Mouse (Mus musculus) midbrain, embryonic 13.5 days (tissue): ENCODE results near the gene Nfkbib. TPM values are rescaled to one million over a fixed set of nuclear protein-coding genes. Genes with fewer than 3 reads are reported as not detected.

Experiments used
- ATAC-seq: fragments of 200-750 bp; cut with Nextera tagmentation; 2 replicates; pipeline ENCODE4 v1.8.0; 2017; ENCODE audit warnings: mild to moderate bottlenecking, moderate TSS enrichment, moderate library complexity
- H3K27ac ChIP-seq: fragments of 300-500 bp; sonication (generic); 2 replicates; pipeline ENCODE4 v1.5.1; 2015; ENCODE audit warnings: inconsistent platforms, mild to moderate bottlenecking, moderate library complexity
- H3K27me3 ChIP-seq: fragments of 300-500 bp; sonication (generic); 2 replicates; pipeline ENCODE4 v1.6.1; 2015; ENCODE audit warnings: mild to moderate bottlenecking, inconsistent platforms
- H3K36me3 ChIP-seq: fragments of 300-500 bp; sonication (generic); 2 replicates; pipeline ENCODE4 v1.6.1; 2015; ENCODE audit warnings: mild to moderate bottlenecking, inconsistent platforms
- H3K4me1 ChIP-seq: fragments of 300-500 bp; sonication (generic); replicated peaks from 2 replicates; pipeline ENCODE4 v1.6.1; 2015; ENCODE audit warnings: inconsistent platforms
- H3K4me2 ChIP-seq: fragments of 300-500 bp; sonication (generic); replicated peaks from 2 replicates; pipeline ENCODE4 v1.6.1; 2015; ENCODE audit warnings: moderate library complexity, mild to moderate bottlenecking, inconsistent platforms
- H3K4me3 ChIP-seq: fragments of 300-500 bp; sonication (generic); replicated peaks from 2 replicates; pipeline ENCODE4 v1.5.1; 2015; ENCODE audit warnings: mild to moderate bottlenecking, inconsistent platforms
- H3K9ac ChIP-seq: fragments of 300-500 bp; sonication (generic); replicated peaks from 2 replicates; pipeline ENCODE4 v1.6.1; 2015; ENCODE audit warnings: mild to moderate bottlenecking, inconsistent platforms
- H3K9me3 ChIP-seq: fragments of 300-500 bp; sonication (generic); 2 replicates; pipeline ENCODE4 v1.6.1; 2016; ENCODE audit warnings: mild to moderate bottlenecking, inconsistent platforms
- WGBS: fragments of 180-500 bp; shearing (Covaris S2); methylation state at CpG from one replicate; pipeline ENCODE4 v1.1.7; 2015; 5-methylcytosine and 5-hydroxymethylcytosine counted together
- polyA plus RNA-seq: library from polyadenylated mRNA; unstranded; fragments of >200 nt; fragmentation: Nextera tagmentation; extraction: Ambion mirVana; gene quantifications from 2 replicates; pipeline ENCODE4 v1.2.1, GENCODE M21; 2015

The Nfkbib gene
- polyA plus RNA-seq, 1 experiment from 2014 or later = 56.7 TPM

GRCm38 (mm10) chr7:28808957-28809393, 41.7 kb upstream of the Nfkbib start:
- WGBS = under 1% methylated on average over 32 of the region's 32 CpGs
- Histone ChIP-seq H3K9ac (peak overlapping the region; percentile 87), H3K36me3 (peaks cover 17% of the 10 kb centered on the region), H3K4me1 (peaks cover 35% of the 10 kb centered on the region), H3K9me3 (no peaks in the 10 kb centered on the region), H3K27me3 (no peaks in the 10 kb centered on the region), H3K4me3 (peak overlapping the region; percentile 81), H3K27ac (peak overlapping the region; percentile 99), H3K4me2 (peak overlapping the region; percentile 95)
- peak; percentile 64 for ATAC-seq

GRCm38 (mm10) chr7:28808221-28808941, 41.1 kb upstream of the Nfkbib start, which contains the start of gene Hnrnpl:
Gene Hnrnpl, plus strand, starts transcription at chr7:28808541.
- peak within 1 kb of the TSS; percentile 99 for H3K27ac ChIP-seq
- H3K4me3 ChIP-seq = peak within 1 kb of the TSS; percentile 81
- H3K4me1 ChIP-seq = peaks cover 30% of the 10 kb centered on the region
- WGBS = 2% methylated on average over 33 of the region's 35 CpGs
- peak within 1 kb of the TSS; percentile 95 for H3K4me2 ChIP-seq
- no peak; the same call in 1 of the 2 replicates for ATAC-seq
- peaks cover 12% of the 10 kb centered on the region for H3K36me3 ChIP-seq
- H3K9ac ChIP-seq = peak within 1 kb of the TSS; percentile 87
- no peaks in the 10 kb centered on the region for H3K9me3 ChIP-seq
- H3K27me3 ChIP-seq = no peaks in the 10 kb centered on the region

GRCm38 (mm10) chr7:28807641-28808220, 40.4 kb upstream of the Nfkbib start:
- Histone ChIP-seq H3K36me3 (0 out of 2 replicates have a peak, but pooled peaks cover 5% of the 10 kb centered on the region), H3K4me1 (peaks cover 30% of the 10 kb centered on the region), H3K27ac (peak overlapping the region; percentile 99), H3K27me3 (no peaks in the 10 kb centered on the region), H3K9ac (peak overlapping the region; percentile 87), H3K9me3 (no peaks in the 10 kb centered on the region), H3K4me3 (peak overlapping the region; percentile 81), H3K4me2 (peak overlapping the region; percentile 95)
- no peak for ATAC-seq
- WGBS = 25% methylated on average over 6 of the region's 8 CpGs

- no peak overlapping the region for H3K4me3 ChIP-seq
- WGBS = 78% methylated on average over 4 of the region's 4 CpGs
- peaks cover 26% of the 10 kb centered on the region for H3K4me1 ChIP-seq
- H3K4me2 ChIP-seq = no peak overlapping the region
- H3K27ac ChIP-seq = no peak overlapping the region
- no peak for ATAC-seq
- no peaks in the 10 kb centered on the region for H3K27me3 ChIP-seq
- H3K36me3 ChIP-seq = no peaks in the 10 kb centered on the region
- H3K9ac ChIP-seq = no peak overlapping the region
- H3K9me3 ChIP-seq = no peaks in the 10 kb centered on the region
Observed at GRCm38 (mm10) chr7:28806869-28807268, 39.6 kb upstream of the Nfkbib start.

- peaks cover 20% of the 10 kb centered on the region for H3K4me1 ChIP-seq
- no peak overlapping the region for H3K27ac ChIP-seq
- H3K36me3 ChIP-seq = no peaks in the 10 kb centered on the region
- no peak overlapping the region for H3K4me2 ChIP-seq
- H3K9me3 ChIP-seq = no peaks in the 10 kb centered on the region
- WGBS = 76% methylated on average over 4 of the region's 4 CpGs
- H3K27me3 ChIP-seq = no peaks in the 10 kb centered on the region
- no peak overlapping the region for H3K9ac ChIP-seq
- H3K4me3 ChIP-seq = no peak overlapping the region
- no peak for ATAC-seq
Observed at GRCm38 (mm10) chr7:28803756-28804155, 36.4 kb upstream of the Nfkbib start.

- H3K4me2 ChIP-seq = no peak overlapping the region
- H3K4me1 ChIP-seq = peaks cover 17% of the 10 kb centered on the region
- no peak overlapping the region for H3K4me3 ChIP-seq
- ATAC-seq = no peak
- H3K9ac ChIP-seq = no peak overlapping the region
- H3K9me3 ChIP-seq = no peaks in the 10 kb centered on the region
- no peak overlapping the region; the same call in 1 of the 2 replicates for H3K27ac ChIP-seq
- no peaks in the 10 kb centered on the region for H3K36me3 ChIP-seq
- H3K27me3 ChIP-seq = no peaks in the 10 kb centered on the region
- 9% methylated on average over 10 of the region's 10 CpGs for WGBS
Observed at GRCm38 (mm10) chr7:28802846-28803588, 35.7 kb upstream of the Nfkbib start.

- no peak for ATAC-seq
- Histone ChIP-seq H3K9me3 (no peaks in the 10 kb centered on the region), H3K27ac (no peak overlapping the region; the same call in 1 of the 2 replicates), H3K27me3 (no peaks in the 10 kb centered on the region), H3K36me3 (no peaks in the 10 kb centered on the region), H3K9ac (no peak overlapping the region), H3K4me2 (no peak overlapping the region), H3K4me1 (peaks cover 11% of the 10 kb centered on the region), H3K4me3 (no peak overlapping the region)
- WGBS = 30% methylated on average over 10 of the region's 10 CpGs
Observed at GRCm38 (mm10) chr7:28801901-28802670, 34.8 kb upstream of the Nfkbib start.

- Histone ChIP-seq H3K4me3 (no peak overlapping the region), H3K9ac (no peak overlapping the region), H3K36me3 (no peaks in the 10 kb centered on the region), H3K4me2 (no peak overlapping the region), H3K27ac (no peak overlapping the region), H3K9me3 (no peaks in the 10 kb centered on the region), H3K4me1 (peaks cover 17% of the 10 kb centered on the region), H3K27me3 (no peaks in the 10 kb centered on the region)
- no peak for ATAC-seq
- WGBS = 85% methylated on average over 3 of the region's 3 CpGs
Observed at GRCm38 (mm10) chr7:28801451-28801850, 34.1 kb upstream of the Nfkbib start.

GRCm38 (mm10) chr7:28799994-28800393, 32.7 kb upstream of the Nfkbib start:
- Histone ChIP-seq H3K27ac (no peak overlapping the region), H3K9ac (no peak overlapping the region), H3K9me3 (no peaks in the 10 kb centered on the region), H3K27me3 (0 out of 2 replicates have a peak, but pooled peaks cover 8% of the 10 kb centered on the region), H3K4me1 (peaks cover 18% of the 10 kb centered on the region), H3K4me2 (no peak overlapping the region), H3K4me3 (no peak overlapping the region), H3K36me3 (no peaks in the 10 kb centered on the region)
- ATAC-seq = no peak
- WGBS = 95% methylated on average over 9 of the region's 9 CpGs

- Histone ChIP-seq H3K4me3 (peak overlapping the region; percentile 14), H3K9ac (0 out of 2 replicates have a peak overlapping the region, but pooled peaks have one; percentile 36), H3K27ac (no peak overlapping the region), H3K27me3 (0 out of 2 replicates have a peak, but pooled peaks cover 8% of the 10 kb centered on the region), H3K4me2 (peak overlapping the region; percentile 48), H3K9me3 (no peaks in the 10 kb centered on the region), H3K36me3 (no peaks in the 10 kb centered on the region), H3K4me1 (peaks cover 7% of the 10 kb centered on the region)
- 14% methylated on average over 32 of the region's 32 CpGs for WGBS
- peak; percentile 80 for ATAC-seq
Observed at GRCm38 (mm10) chr7:28796562-28796975, 29.3 kb upstream of the Nfkbib start.

GRCm38 (mm10) chr7:28795832-28796231, 28.5 kb upstream of the Nfkbib start:
- H3K9ac ChIP-seq = no peak overlapping the region
- H3K4me2 ChIP-seq = peak overlapping the region; percentile 15; the same call in 1 of the 2 replicates
- no peaks in the 10 kb centered on the region for H3K9me3 ChIP-seq
- H3K27ac ChIP-seq = no peak overlapping the region
- H3K27me3 ChIP-seq = 0 out of 2 replicates have a peak, but pooled peaks cover 8% of the 10 kb centered on the region
- ATAC-seq = no peak
- H3K36me3 ChIP-seq = no peaks in the 10 kb centered on the region
- 86% methylated on average over 15 of the region's 15 CpGs for WGBS
- peaks cover 7% of the 10 kb centered on the region for H3K4me1 ChIP-seq
- no peak overlapping the region; the same call in 1 of the 2 replicates for H3K4me3 ChIP-seq
